Mouse (Mus musculus): ENCODE data around the gene Ceacam19.
A peak's percentile ranks its signal among the peaks of the same experiment; 100 is the strongest.

The Ceacam19 gene

DNA sequence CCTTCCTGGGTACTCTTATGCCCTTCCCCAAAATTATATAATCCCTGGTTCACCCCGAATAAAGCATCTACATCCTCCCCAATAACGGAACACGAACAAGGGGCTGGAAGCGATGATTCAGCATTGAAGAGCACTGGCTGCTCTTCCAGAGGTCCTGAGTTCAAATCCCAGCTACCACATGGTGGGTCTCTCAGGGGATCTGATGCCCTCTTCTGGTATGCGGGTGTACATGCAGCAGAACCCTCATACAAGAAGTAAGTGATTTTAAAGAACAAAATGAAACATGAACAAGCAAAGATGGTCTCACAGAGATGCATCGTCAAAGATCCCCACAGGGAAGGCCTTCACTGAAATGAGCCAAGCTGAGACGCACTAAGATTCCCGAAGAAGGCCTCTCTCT lies 7.0 kb downstream of the Ceacam19 start:
- DNase-seq (ENCODE audit: low read depth, low spot score) = no peak

DNA sequence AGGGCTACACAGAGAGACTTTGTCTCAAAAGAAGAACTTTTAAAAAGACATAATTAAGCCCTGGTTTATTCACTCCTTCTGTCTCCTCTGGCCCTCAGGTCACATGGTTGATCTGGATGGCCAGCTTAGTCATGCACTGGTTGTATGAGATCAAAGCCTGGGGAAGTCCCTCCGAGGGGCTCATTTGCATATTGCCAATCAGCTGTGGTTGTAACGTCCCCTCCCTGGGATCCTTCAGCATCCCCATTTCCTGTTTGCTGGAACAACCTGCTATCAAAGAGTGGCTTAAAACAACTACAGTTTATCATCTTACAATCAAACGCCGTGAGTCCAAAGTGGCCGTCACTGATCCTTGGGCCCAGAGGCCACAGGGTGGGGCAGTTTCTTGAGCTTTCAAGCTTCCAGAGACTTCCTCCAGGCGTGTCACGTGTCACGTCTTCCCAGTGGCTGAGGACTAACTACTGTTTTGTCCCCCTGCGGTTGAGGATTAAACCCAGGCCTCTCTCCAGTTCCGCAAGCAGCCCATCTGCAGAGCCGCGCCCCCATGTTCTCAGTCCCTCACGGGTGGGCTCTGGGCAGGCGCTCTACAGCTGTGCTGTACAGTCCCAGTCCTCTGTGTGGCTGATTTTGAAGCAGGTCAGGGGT lies 10.9 kb downstream of the Ceacam19 start:
- no peak for DNase-seq (ENCODE audit: low read depth, low spot score)

DNA sequence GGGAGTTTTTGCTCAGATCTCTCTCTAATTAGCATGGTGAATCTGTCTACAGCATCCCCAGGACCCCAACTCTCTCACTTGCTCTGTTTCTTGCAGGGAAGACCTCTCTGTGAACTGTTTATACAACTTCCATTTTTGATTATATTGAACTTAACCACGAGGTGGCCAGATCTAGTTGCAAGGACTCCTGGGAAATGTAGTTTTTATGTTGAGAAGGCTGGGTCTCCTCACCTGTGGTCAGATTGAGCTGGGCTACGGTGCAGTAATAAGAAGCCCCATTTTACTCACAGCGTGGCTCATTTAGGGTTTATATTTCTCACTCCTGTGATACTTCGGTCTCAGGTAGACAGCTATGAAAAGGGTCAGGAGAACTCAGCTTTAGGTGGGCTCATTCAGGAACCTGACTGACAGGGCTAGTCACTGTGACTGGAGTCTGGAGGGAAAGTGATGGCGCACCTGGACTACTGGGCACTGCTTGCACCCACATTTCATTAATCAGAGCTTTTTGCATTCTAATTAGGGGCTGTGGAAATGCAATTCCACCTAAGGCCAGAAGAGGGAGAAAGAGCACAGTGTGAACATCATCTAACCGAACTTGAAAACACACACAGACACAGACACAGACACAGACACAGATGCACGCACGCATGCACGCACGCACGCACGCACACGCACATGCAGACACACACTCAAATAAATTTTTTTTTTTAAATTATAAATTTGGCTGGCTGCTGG lies 11.7 kb downstream of the Ceacam19 start:
- peak; percentile 18 for DNase-seq (ENCODE audit: low read depth, low spot score)

- DNase-seq (ENCODE audit: low read depth, low spot score) = no peak
These were observed 15.7 kb downstream of the Ceacam19 start for GRCm38 (mm10) chr7:19871943-19872601.

DNA sequence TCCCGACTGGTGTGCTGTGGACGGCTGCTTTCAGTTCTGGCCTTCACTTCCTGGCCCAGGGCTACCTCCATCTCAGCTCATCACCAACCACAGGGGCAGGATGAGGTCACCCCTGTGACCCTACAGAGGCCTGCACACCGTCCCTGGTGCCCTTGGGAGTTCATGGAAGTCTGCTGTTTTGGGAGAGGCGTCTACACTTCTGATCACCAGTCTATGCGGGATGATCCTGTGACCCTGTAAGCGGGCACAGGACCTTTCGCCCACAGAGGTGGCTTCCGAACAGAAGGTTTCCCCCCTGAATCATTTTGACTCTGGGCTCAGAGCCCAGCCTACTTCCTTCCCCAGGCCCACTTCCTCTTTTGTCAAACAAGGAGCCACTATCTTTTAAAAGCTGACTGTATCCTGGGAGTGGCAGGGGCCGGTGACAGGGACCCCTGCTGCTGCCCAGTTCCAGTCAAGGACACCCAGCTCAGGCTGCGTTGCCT lies 16.6 kb downstream of the Ceacam19 start:
- DNase-seq (ENCODE audit: low read depth, low spot score) = no peak

DNA sequence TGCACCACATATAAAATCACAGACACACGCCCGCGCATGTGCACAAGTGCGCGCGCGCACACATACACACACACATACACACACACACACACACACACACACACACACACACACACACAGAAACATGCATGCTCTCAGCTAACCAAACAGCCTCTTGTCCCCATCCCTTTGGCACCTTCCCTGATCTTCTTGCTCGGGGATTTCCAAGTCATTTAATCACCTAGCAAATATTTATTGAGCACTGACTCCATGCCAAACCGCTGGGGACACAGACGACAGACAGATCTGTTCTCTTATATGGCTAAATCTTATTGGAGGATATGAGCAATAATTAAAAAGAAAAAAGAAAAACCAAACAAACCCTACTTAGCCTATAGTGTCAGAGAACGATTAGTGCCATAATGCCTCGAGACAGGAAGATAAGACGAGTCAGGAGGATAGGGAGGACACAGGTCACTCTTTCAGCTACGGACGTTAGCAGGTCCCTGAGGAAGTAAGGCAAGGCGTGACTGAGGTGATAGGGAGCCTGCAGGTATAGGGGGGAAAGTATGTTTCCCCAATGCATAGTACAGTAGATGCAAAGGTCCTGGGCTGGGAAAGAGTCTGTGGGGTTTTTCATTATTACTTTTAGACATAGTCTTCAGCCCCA lies 19.9 kb downstream of the Ceacam19 start:
- DNase-seq (ENCODE audit: low read depth, low spot score) = no peak

GRCm38 (mm10) chr7:19866490-19866889 lies 21.3 kb downstream of the Ceacam19 start:
- DNase-seq (ENCODE audit: low read depth, low spot score) = no peak

DNA sequence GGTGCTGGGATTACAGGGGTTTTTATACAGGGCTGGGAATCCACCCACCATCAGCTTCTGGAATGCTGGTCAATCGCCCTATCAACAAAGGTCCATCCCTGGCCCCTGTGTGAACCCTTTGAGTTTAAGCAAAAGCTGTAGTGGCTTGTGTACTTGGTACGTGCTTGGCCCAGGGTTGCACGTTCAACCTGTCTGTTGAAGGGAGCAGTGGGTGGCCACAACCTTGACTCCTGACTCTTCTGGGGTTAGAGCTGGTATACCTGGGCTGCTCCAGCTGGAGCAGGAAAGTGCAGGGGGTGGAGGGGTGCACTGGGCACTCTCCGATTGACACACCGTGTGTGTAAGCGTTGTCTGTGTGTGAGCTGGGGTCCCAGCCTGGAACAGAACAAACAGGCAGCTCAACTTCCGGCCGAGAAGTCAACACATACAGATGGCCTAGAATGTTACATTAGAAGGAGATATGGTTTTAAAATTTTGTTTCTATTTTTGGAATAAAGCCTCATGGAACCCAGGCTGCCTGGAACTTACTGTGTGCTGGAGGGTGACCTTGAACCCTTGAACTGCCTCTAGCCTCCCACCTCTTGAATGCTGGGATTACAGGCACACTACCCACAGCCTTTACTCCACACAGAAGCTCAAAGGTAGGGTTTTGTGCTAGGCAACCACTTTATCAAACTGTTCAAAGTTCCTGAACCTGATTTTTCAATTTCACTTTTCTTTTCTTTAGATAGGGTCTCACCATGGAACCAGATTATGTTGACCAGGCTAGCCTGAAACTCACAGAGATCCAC lies 22.3 kb downstream of the Ceacam19 start:
- no peak for DNase-seq (ENCODE audit: low read depth, low spot score)

DNA sequence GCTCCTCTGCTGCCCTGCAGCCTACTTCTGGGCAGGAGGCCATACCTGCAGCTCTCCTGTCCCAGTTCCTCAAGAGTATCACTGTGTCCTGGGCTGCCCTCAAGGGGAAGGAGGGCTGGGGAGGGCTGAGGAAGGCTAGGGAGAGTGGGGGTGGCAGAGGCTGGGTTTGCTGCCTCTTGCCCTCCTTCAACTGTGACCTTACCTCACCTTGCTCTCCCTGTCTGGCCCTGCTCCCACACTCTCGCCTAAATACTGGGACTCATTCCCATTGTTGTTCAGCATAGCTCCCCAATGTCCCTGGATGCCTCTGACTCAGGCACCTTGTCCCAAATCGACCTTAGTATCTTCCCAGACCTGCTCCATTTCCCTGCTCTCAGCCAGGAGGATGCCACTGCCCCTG lies 23.5 kb downstream of the Ceacam19 start:
- DNase-seq (ENCODE audit: low read depth, low spot score) = no peak

DNA sequence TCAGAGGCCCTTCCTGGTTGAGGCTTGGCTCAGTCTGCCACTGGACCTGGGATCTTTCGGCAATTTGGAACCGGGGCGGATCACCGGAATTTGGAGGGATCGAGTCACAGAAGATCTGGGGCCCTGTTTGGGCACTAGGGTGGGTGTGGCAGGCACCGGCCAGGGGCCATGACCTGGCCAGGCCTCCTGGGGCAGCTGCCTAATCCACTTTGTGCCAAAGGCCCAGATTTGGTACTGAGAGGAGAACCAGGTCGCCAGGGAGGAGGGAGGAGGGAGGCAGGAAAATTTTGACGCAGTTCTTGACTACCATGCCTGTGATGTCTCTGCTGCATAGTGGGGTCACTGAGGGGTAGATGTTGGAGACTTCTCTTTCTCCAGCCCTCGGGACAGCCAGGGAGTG lies 26.6 kb downstream of the Ceacam19 start, which contains the start of gene Ceacam16:
TSS of gene Ceacam16 (minus strand) at position 101 of the 400 bp plus-strand sequence.
- DNase-seq (ENCODE audit: low read depth, low spot score) = no peak

DNA sequence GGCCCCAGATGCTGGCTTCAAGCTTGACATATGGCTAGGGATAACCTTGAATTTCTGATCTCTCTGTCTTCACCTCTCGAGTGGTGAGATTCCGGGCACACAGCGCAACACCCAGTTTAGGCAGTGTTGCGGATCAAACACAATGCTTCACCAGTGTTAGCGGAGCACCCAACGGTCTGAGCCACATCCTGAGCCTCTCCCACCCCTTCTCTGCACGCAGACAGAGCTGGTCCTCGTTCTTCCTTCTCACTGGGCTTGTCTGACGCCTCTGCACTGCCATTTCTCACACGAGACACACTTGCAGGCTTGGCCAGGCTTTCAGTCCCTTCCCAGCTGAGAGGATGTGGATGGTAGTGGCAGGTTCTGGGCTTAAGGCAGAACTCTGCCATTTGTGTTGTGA lies 28.0 kb downstream of the Ceacam19 start:
- no peak for DNase-seq (ENCODE audit: low read depth, low spot score)

GRCm38 (mm10) chr7:19856283-19856682 lies 31.5 kb downstream of the Ceacam19 start:
- DNase-seq (ENCODE audit: low read depth, low spot score) = no peak

GRCm38 (mm10) chr7:19855663-19856062 lies 32.1 kb downstream of the Ceacam19 start:
- DNase-seq (ENCODE audit: low read depth, low spot score) = no peak

GRCm38 (mm10) chr7:19853526-19853925 lies 34.2 kb downstream of the Ceacam19 start:
- DNase-seq (ENCODE audit: low read depth, low spot score) = no peak

GRCm38 (mm10) chr7:19851858-19852570 lies 35.8 kb downstream of the Ceacam19 start, which contains the start of gene Gm19345:
Gene Gm19345, plus strand, starts transcription at chr7:19852003.
- no peak for DNase-seq (ENCODE audit: low read depth, low spot score)

- DNase-seq (ENCODE audit: low read depth, low spot score) = no peak
These were observed 43.1 kb downstream of the Ceacam19 start for GRCm38 (mm10) chr7:19844521-19845171.

- DNase-seq (ENCODE audit: low read depth, low spot score) = no peak
These were observed 44.2 kb downstream of the Ceacam19 start for GRCm38 (mm10) chr7:19843561-19843960.

- no peak for DNase-seq (ENCODE audit: low read depth, low spot score)
These were observed 44.8 kb downstream of the Ceacam19 start for GRCm38 (mm10) chr7:19842885-19843504.

DNA sequence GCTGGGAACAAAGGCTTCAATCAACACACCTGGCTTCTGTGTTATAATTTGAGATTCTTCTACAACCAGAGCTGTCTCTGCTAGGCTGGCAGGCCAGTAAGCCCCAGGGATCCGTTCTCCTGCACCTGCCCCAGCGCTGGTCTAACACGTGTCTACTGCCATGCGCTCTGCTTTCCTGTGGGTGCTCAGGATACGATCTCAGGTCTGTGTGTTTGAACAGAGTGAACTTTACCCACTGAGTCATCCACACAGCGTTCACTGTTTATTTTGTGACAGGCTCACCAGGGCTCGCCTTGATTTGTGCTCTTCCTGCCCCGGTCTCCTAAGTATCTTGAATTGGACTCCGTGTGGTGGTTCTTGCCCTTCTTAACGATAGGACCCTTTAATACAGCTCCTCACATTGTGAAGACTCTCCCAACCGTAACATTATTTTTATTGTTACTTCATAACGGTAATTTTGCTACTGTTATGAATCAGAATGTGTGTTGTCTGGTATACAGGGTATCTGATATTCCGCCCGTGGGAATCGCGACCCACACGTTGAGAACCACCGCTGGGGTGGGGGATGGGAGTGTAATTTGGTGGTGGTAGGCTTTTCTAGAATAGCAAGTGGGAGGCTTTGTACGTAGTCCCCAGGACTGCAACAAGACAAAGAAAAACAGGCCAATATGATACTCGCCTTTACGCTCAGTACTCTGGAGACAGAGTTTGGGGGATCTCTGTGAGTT lies 45.9 kb downstream of the Ceacam19 start:
- DNase-seq (ENCODE audit: low read depth, low spot score) = no peak
